Mouse (Mus musculus) heart, postnatal 0 days (tissue): ENCODE measurements at regions not wholly inside any gene's neighbourhood (a gene's known extent, or its start where the extent isn't known, plus 50 kb on each side); places are given as distances from the start of the nearest gene placed in this dataset.

Source experiments
- ATAC-seq: fragments of 200-750 bp; cut with Nextera tagmentation; 2 replicates; pipeline ENCODE4 v1.8.0; 2017; ENCODE audit warnings: low read depth, moderate number of reproducible peaks, moderate library complexity; ENCODE audit not compliant: insufficient read depth
- DNase-seq: peaks from one replicate; pipeline ENCODE4 v3.0.0-alpha.2; 2016; ENCODE audit warnings: low spot score
- H3K27ac ChIP-seq: fragments of 300-500 bp; sonication (generic); 2 replicates; pipeline ENCODE4 v1.5.1; 2014; ENCODE audit warnings: low read depth, mild to moderate bottlenecking
- H3K27me3 ChIP-seq: fragments of 300-500 bp; sonication (generic); 2 replicates; pipeline ENCODE4 v1.6.1; 2014; ENCODE audit warnings: low read length, mixed read lengths; ENCODE audit not compliant: control insufficient read depth, insufficient read depth
- H3K36me3 ChIP-seq: fragments of 300-500 bp; sonication (generic); replicated peaks from 2 replicates; pipeline ENCODE4 v1.6.1; 2014; ENCODE audit warnings: low read length, mixed read lengths; ENCODE audit not compliant: control insufficient read depth, insufficient read depth
- H3K4me1 ChIP-seq: fragments of 300-500 bp; sonication (generic); 2 replicates; pipeline ENCODE4 v1.6.1; 2014; ENCODE audit warnings: antibody characterized with exemption; ENCODE audit not compliant: control insufficient read depth, insufficient read depth
- H3K4me2 ChIP-seq: fragments of 300-500 bp; sonication (generic); 2 replicates; pipeline ENCODE4 v1.6.1; 2014; ENCODE audit warnings: low read depth, mild to moderate bottlenecking, low read length, moderate library complexity
- H3K4me3 ChIP-seq: fragments of 300-500 bp; sonication (generic); 2 replicates; pipeline ENCODE4 v1.5.1; 2014; ENCODE audit warnings: low read depth, low read length
- H3K9ac ChIP-seq: fragments of 300-500 bp; sonication (generic); replicated peaks from 2 replicates; pipeline ENCODE4 v1.6.1; 2014; ENCODE audit warnings: low read depth, low read length, mixed read lengths
- H3K9me3 ChIP-seq: fragments of 300-500 bp; sonication (generic); replicated peaks from 2 replicates; pipeline ENCODE4 v1.6.1; 2016; ENCODE audit warnings: low read length; ENCODE audit not compliant: control insufficient read depth
- CTCF ChIP-seq: IDR thresholded peaks from 2 replicates; pipeline ENCODE4 v1.5.1; 2016; ENCODE audit warnings: antibody characterized with exemption, control low read depth, low read depth
- EP300 ChIP-seq: IDR thresholded peaks from 2 replicates; pipeline ENCODE4 v1.6.1; 2016; ENCODE audit warnings: antibody characterized with exemption, low read depth
- WGBS: fragments of 180-500 bp; shearing (Covaris S2); extraction: QIAGEN DNeasy Blood & Tissue Kit; methylation state at CpG from one replicate; pipeline ENCODE4 v1.1.7; 2014; 5-methylcytosine and 5-hydroxymethylcytosine counted together

GRCm38 (mm10) chr11:117413133-117413532, 71.0 kb upstream of the Gm11733 start:
- WGBS = 26% methylated on average over 7 of the region's 7 CpGs
- H3K4me3 ChIP-seq = no peak overlapping the region
- H3K4me1 ChIP-seq = peaks cover 6% of the 10 kb centered on the region; the same call in 1 of the 2 replicates
- H3K9ac ChIP-seq = no peak overlapping the region
- ATAC-seq (no peak), DNase-seq (no peak)
- H3K27me3 ChIP-seq = peaks cover 59% of the 10 kb centered on the region
- no peak overlapping the region for H3K4me2 ChIP-seq
- no peak for TF ChIP-seq EP300
- H3K27ac ChIP-seq = no peak overlapping the region
- H3K9me3 ChIP-seq = no peaks in the 10 kb centered on the region
- H3K36me3 ChIP-seq = no peaks in the 10 kb centered on the region

- H3K4me2 ChIP-seq = peak overlapping the region; percentile 55; the same call in 1 of the 2 replicates
These were observed 70.0 kb upstream of the Gm11733 start for GRCm38 (mm10) chr11:117413942-117414705.

GRCm38 (mm10) chr11:117414871-117415323, 69.3 kb upstream of the Gm11733 start:
- H3K9ac ChIP-seq = 0 out of 2 replicates have a peak overlapping the region, but pooled peaks have one; percentile 25
- no peak for TF ChIP-seq CTCF
- no peak for TF ChIP-seq EP300
- WGBS = under 1% methylated on average over 20 of the region's 21 CpGs
- H3K27ac ChIP-seq = no peak overlapping the region
- H3K4me2 ChIP-seq = peak overlapping the region; percentile 55
- peak; percentile 45 for DNase-seq
- no peak for ATAC-seq
- H3K27me3 ChIP-seq = peaks cover 44% of the 10 kb centered on the region
- peak overlapping the region; percentile 32 for H3K4me3 ChIP-seq
- no peaks in the 10 kb centered on the region for H3K36me3 ChIP-seq
- peaks cover 17% of the 10 kb centered on the region for H3K4me1 ChIP-seq
- H3K9me3 ChIP-seq = no peaks in the 10 kb centered on the region

More at GRCm38 (mm10) chr11:117413942-117414705, 70.0 kb upstream of the Gm11733 start:
- Histone ChIP-seq H3K27me3 (peaks cover 49% of the 10 kb centered on the region), H3K9me3 (no peaks in the 10 kb centered on the region), H3K36me3 (no peaks in the 10 kb centered on the region), H3K27ac (no peak overlapping the region), H3K4me1 (peaks cover 10% of the 10 kb centered on the region), H3K9ac (no peak overlapping the region), H3K4me3 (peak overlapping the region; percentile 32)
- TF ChIP-seq EP300 = no peak
- no peak for TF ChIP-seq CTCF
- ATAC-seq (no peak), DNase-seq (no peak)
- WGBS = 19% methylated on average over 11 of the region's 11 CpGs

- Histone ChIP-seq H3K9ac (no peak overlapping the region), H3K27me3 (peaks cover 44% of the 10 kb centered on the region), H3K4me2 (peak overlapping the region; percentile 55), H3K36me3 (no peaks in the 10 kb centered on the region), H3K9me3 (no peaks in the 10 kb centered on the region), H3K4me1 (peaks cover 18% of the 10 kb centered on the region), H3K4me3 (no peak overlapping the region; the same call in 1 of the 2 replicates), H3K27ac (no peak overlapping the region)
- DNase-seq (no peak), ATAC-seq (no peak)
- TF ChIP-seq EP300 (no peak), CTCF (no peak)
- 4% methylated on average over 14 of the region's 14 CpGs for WGBS
These were observed 68.7 kb upstream of the Gm11733 start for GRCm38 (mm10) chr11:117415466-117415865.

GRCm38 (mm10) chr11:117415955-117416354, 68.2 kb upstream of the Gm11733 start:
- ATAC-seq (no peak), DNase-seq (no peak)
- Histone ChIP-seq H3K4me2 (no peak overlapping the region), H3K27ac (no peak overlapping the region), H3K9me3 (no peaks in the 10 kb centered on the region), H3K36me3 (no peaks in the 10 kb centered on the region), H3K9ac (no peak overlapping the region), H3K4me1 (peaks cover 18% of the 10 kb centered on the region), H3K27me3 (peaks cover 44% of the 10 kb centered on the region), H3K4me3 (no peak overlapping the region)
- no peak for TF ChIP-seq EP300
- TF ChIP-seq CTCF = no peak
- WGBS = 12% methylated on average over 13 of the region's 13 CpGs
